Mouse (Mus musculus) small intestine, adult 2 months (tissue): ENCODE results near the gene Ttll8.

ENCODE experiments used
- CTCF ChIP-seq: fragments of 200-500 bp; IDR thresholded peaks from 2 replicates; pipeline ENCODE4 v1.5.1; 2012; ENCODE audit warnings: low read depth, mild to moderate bottlenecking, control low read depth, inconsistent platforms, low read length, moderate library complexity, mixed read lengths; ENCODE audit not compliant: insufficient replicate concordance, insufficient read length; ENCODE audit errors: extremely low read depth
- POLR2A ChIP-seq: fragments of 200-500 bp; IDR thresholded peaks from 2 replicates; pipeline ENCODE4 v1.6.1; 2012; ENCODE audit warnings: low read depth, mild to moderate bottlenecking, control low read depth, inconsistent platforms, low read length, moderate library complexity

- no peak for TF ChIP-seq CTCF
- no peak for TF ChIP-seq POLR2A
Observed at GRCm38 (mm10) chr15:88853106-88853505, 101.1 kb downstream of the Ttll8 start.
